Mouse (Mus musculus) limb, embryonic 14.5 days (tissue): ENCODE results near the gene Polm. TPM values are rescaled to one million over a fixed set of nuclear protein-coding genes. Genes with fewer than 3 reads are reported as not detected.

Experiments
- ATAC-seq: fragments of 200-750 bp; cut with Nextera tagmentation; 2 replicates; pipeline ENCODE4 v1.8.0; 2017; ENCODE audit warnings: low read depth, moderate number of reproducible peaks, moderate TSS enrichment; ENCODE audit not compliant: low FRiP score
- DNase-seq: peaks from one replicate; pipeline ENCODE4 v3.0.0-alpha.2; 2015; ENCODE audit warnings: low spot score
- H3K27ac ChIP-seq: fragments of 300-500 bp; sonication (generic); replicated peaks from 2 replicates; pipeline ENCODE4 v1.5.1; 2014; ENCODE audit warnings: low read depth, mild to moderate bottlenecking, low read length, moderate library complexity, mixed read lengths
- H3K27me3 ChIP-seq: fragments of 300-500 bp; sonication (generic); 2 replicates; pipeline ENCODE4 v1.6.1; 2014; ENCODE audit warnings: low read length, mixed read lengths; ENCODE audit not compliant: control insufficient read depth, insufficient read depth
- H3K36me3 ChIP-seq: fragments of 300-500 bp; sonication (generic); 2 replicates; pipeline ENCODE4 v1.6.1; 2014; ENCODE audit warnings: mild to moderate bottlenecking, low read length, moderate library complexity, mixed read lengths; ENCODE audit not compliant: control insufficient read depth, insufficient read depth
- H3K4me1 ChIP-seq: fragments of 300-500 bp; sonication (generic); 2 replicates; pipeline ENCODE4 v1.6.1; 2014; ENCODE audit warnings: antibody characterized with exemption, low read length, mixed read lengths; ENCODE audit not compliant: control insufficient read depth, insufficient read depth
- H3K4me2 ChIP-seq: fragments of 300-500 bp; sonication (generic); replicated peaks from 2 replicates; pipeline ENCODE4 v1.6.1; 2014; ENCODE audit warnings: low read depth, mild to moderate bottlenecking, low read length, moderate library complexity; ENCODE audit not compliant: severe bottlenecking
- H3K4me3 ChIP-seq: fragments of 300-500 bp; sonication (generic); replicated peaks from 2 replicates; pipeline ENCODE4 v1.5.1; 2014; ENCODE audit warnings: low read length
- H3K9ac ChIP-seq: fragments of 300-500 bp; sonication (generic); 2 replicates; pipeline ENCODE4 v1.6.1; 2014; ENCODE audit warnings: mild to moderate bottlenecking, low read depth, low read length, moderate library complexity; ENCODE audit not compliant: severe bottlenecking
- H3K9me3 ChIP-seq: fragments of 300-500 bp; sonication (generic); 2 replicates; pipeline ENCODE4 v1.6.1; 2016; ENCODE audit warnings: low read length; ENCODE audit not compliant: control insufficient read depth
- POLR2A ChIP-seq: fragments of 200-500 bp; IDR thresholded peaks from 2 replicates; pipeline ENCODE4 v1.8.0; 2012; ENCODE audit warnings: inconsistent platforms, mild to moderate bottlenecking, moderate library complexity, borderline replicate concordance; ENCODE audit not compliant: insufficient read depth, insufficient read length; ENCODE audit errors: extremely low read depth
- WGBS: fragments of 180-500 bp; shearing (Covaris S2); extraction: QIAGEN DNeasy Blood & Tissue Kit; methylation state at CpG from one replicate; pipeline ENCODE4 v1.1.7; 2014; 5-methylcytosine and 5-hydroxymethylcytosine counted together
- polyA plus RNA-seq, 2 experiments: library from polyadenylated mRNA; depleted of rRNA in 1 of 2; stranded (reverse) in 1 of 2; unstranded in 1 of 2; fragments of >200 nt; fragmentation: Nextera tagmentation in 1 of 2; extraction: Ambion mirVana in 1 of 2; gene quantifications; 2 replicates each; pipeline versions ENCODE4 v1.2.1 to v1.2.3; 2012 to 2014

The Polm gene
- polyA plus RNA-seq, 2 experiments, result 11.1 to 29.5 TPM

GRCm38 (mm10) chr11:5795290-5795689, 42.5 kb downstream of the Polm start:
- Histone ChIP-seq H3K4me1 (no peaks in the 10 kb centered on the region), H3K36me3 (peaks cover 89% of the 10 kb centered on the region), H3K4me3 (no peak overlapping the region), H3K9ac (no peak overlapping the region), H3K27me3 (no peaks in the 10 kb centered on the region), H3K27ac (no peak overlapping the region), H3K9me3 (no peaks in the 10 kb centered on the region), H3K4me2 (no peak overlapping the region)
- no peak for TF ChIP-seq POLR2A
- 90% methylated on average over 9 of the region's 9 CpGs for WGBS
- ATAC-seq (no peak), DNase-seq (no peak)

- H3K27ac ChIP-seq, result no peak overlapping the region
- no peak overlapping the region for H3K4me3 ChIP-seq
- ATAC-seq, result no peak
- H3K4me1 ChIP-seq, result peaks cover 18% of the 10 kb centered on the region
- no peaks in the 10 kb centered on the region for H3K9me3 ChIP-seq
- no peak for DNase-seq
- no peak overlapping the region for H3K9ac ChIP-seq
- WGBS, result 100% methylated on average over 1 of the region's 1 CpGs
- H3K4me2 ChIP-seq, result no peak overlapping the region
- no peak for TF ChIP-seq POLR2A
- H3K27me3 ChIP-seq, result no peaks in the 10 kb centered on the region
- peaks cover 42% of the 10 kb centered on the region for H3K36me3 ChIP-seq
Observed at GRCm38 (mm10) chr11:5790431-5790830, 47.4 kb downstream of the Polm start.

- ATAC-seq (no peak), DNase-seq (no peak)
- no peaks in the 10 kb centered on the region for H3K27me3 ChIP-seq
- H3K4me2 ChIP-seq, result peak overlapping the region; percentile 93; the same call in 1 of the 2 replicates
- H3K4me3 ChIP-seq, result peak overlapping the region; percentile 86; the same call in 1 of the 2 replicates
- peaks cover 18% of the 10 kb centered on the region for H3K4me1 ChIP-seq
- no peak overlapping the region for H3K27ac ChIP-seq
- H3K36me3 ChIP-seq, result peaks cover 37% of the 10 kb centered on the region
- WGBS, result 81% methylated on average over 3 of the region's 3 CpGs
- no peaks in the 10 kb centered on the region for H3K9me3 ChIP-seq
- 0 out of 2 replicates have a peak overlapping the region, but pooled peaks have one; percentile 82 for H3K9ac ChIP-seq
- no peak for TF ChIP-seq POLR2A
Observed at GRCm38 (mm10) chr11:5789754-5790333, 48.0 kb downstream of the Polm start.

GRCm38 (mm10) chr11:5789071-5789753, 48.6 kb downstream of the Polm start:
- TF ChIP-seq POLR2A, result no peak
- ATAC-seq (no peak), DNase-seq (no peak)
- Histone ChIP-seq H3K4me3 (peak overlapping the region; percentile 86), H3K9ac (peak overlapping the region; percentile 82), H3K27me3 (no peaks in the 10 kb centered on the region), H3K4me2 (peak overlapping the region; percentile 93), H3K27ac (peak overlapping the region; percentile 89), H3K36me3 (peaks cover 30% of the 10 kb centered on the region), H3K9me3 (no peaks in the 10 kb centered on the region), H3K4me1 (peaks cover 18% of the 10 kb centered on the region)
- WGBS, result 68% methylated on average over 6 of the region's 6 CpGs

GRCm38 (mm10) chr11:5788056-5789014, 49.5 kb downstream of the Polm start, which contains the start of gene Dbnl:
Dbnl (plus strand) TSS chr11:5788488.
- Histone ChIP-seq H3K27me3 (no peaks in the 10 kb centered on the region), H3K9me3 (no peaks in the 10 kb centered on the region), H3K27ac (peak within 1 kb of the TSS; percentile 89), H3K4me3 (peak within 1 kb of the TSS; percentile 86), H3K4me1 (peaks cover 18% of the 10 kb centered on the region), H3K4me2 (peak within 1 kb of the TSS; percentile 93), H3K36me3 (peaks cover 21% of the 10 kb centered on the region), H3K9ac (peak within 1 kb of the TSS; percentile 82)
- peak; percentile 95 for DNase-seq
- under 1% methylated on average over 62 of the region's 74 CpGs for WGBS
- ATAC-seq, result peak; percentile 97
- TF ChIP-seq POLR2A, result peak; percentile 86; the same call in 1 of the 2 replicates
